Mouse (Mus musculus) mature B cell (primary cell): ENCODE measurements around the gene Casq1.

Source experiments
- in situ Hi-C: fragments of 300-500 bp; cut with MboI; formaldehyde crosslinking; loops from 2 replicates; pipeline ENCODE4 v1.14.3; 2019

Casq1 gene

DNA sequence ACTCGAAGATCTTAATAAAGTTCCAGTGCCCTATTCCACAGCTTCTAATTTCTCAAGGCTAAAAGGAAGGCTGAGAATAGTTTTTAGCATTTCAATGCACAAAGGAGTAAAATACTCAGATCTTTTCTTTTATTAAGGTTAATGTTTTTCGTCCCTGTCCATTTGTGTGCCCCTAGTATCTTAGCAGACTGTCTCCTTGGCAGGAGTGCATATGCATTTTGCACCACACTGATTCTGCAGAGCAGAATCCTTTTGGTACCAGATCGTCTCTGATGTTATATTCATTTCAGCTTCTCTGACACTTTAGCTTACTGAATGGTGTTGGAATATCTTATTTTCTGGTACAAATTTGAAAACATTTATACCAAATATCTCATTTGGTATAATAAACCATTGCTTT is 37.9 kb downstream of the Casq1 start:
- in situ Hi-C loops = no loop called here

DNA sequence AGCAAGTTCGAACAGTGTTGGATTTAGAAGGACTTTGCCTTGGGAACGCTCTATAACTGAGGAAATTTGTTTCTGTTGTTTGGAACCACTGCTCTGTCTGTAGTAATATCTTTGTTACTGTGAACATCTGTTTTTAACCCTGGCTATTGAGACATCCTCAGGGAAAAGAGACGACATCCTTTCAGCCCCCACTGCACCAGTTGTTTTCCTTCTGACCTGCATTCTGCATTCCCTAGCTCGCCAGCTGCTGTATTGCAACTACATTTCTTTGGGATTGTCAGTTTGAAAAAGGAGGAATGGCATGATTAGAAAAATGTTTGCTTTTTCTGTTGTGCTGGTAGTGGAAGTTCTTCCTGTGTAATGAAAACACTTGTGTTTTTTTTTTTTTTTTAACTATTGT is 38.8 kb downstream of the Casq1 start:
- in situ Hi-C loops = no loop called here

DNA sequence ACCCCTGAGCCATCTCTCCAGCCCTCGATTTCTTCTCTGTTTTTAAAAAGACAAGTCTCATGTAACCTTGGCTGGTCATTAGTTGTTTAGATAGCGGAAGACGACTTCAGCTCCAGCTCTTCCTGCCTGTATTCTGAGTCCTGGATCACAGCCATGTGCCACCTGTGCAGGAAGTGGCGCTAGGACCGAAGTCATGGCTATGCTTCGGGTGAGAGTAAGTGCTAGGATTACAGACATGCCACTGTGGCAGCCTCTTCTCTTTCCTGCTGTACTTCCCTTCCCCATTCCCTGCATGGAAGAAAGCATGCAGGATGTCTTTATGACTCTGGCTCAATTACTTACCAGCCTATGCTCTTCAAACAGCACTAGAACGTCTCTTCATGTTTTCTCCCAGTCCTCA is 40.6 kb downstream of the Casq1 start:
- in situ Hi-C loops = no loop called here

DNA sequence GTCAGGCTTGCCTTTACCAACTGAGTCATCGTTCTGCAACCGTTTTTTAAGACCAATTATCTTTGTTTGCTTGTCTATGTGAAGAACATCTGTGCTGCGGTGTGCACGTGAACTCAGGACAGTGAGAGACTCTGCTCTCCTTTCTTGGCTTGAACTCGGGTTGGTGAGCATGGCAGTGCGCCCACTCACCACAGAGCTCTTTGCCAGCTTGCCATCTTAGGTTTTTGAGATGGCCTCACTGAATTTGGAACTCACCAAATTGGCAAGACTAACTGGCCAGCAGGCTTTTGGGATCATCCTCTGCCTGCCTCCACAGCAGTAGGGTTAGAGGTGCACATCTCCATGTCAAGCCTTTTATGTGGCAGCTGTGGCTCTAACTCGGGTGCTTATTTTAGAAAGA is 41.9 kb downstream of the Casq1 start:
- in situ Hi-C loops = no loop called here

DNA sequence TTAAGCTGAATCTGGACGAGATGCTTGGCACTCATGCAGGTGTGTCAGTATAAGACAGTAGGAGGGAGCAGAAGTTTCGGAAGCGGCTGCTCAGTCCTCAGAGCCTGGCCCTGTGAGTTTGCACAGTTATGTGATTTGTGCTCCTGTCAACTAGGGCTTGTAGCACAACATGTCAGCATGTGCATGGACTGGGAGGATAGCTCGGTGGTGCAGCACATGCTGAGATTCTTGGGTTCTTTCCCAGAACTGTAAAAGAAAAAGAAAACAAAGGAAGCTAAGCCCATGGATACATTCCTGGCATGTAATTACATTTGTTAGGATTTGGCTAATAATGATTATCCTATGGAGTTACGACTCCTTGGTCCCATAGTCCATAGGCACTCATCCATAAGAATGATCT is 46.5 kb downstream of the Casq1 start:
- in situ Hi-C loops = no loop called here

DNA sequence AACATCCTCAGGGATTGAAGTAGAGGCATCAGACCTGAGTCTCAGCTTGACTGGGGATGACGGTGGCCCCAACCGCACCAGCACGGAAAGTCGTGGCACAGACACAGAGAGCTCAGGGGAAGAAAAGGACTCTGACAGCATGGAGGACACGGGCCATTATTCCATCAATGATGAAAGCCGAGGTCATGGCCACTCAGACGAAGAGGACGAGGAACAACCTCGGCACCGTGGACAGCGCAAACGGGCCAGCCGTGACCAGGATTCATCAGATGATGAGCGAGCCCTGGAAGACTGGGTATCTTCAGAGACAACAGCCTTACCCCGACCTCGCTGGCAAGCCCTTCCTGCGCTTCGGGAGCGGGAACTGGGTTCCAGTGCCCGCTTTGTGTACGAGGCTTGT is 47.3 kb downstream of the Casq1 start:
- in situ Hi-C loops = no loop called here

DNA sequence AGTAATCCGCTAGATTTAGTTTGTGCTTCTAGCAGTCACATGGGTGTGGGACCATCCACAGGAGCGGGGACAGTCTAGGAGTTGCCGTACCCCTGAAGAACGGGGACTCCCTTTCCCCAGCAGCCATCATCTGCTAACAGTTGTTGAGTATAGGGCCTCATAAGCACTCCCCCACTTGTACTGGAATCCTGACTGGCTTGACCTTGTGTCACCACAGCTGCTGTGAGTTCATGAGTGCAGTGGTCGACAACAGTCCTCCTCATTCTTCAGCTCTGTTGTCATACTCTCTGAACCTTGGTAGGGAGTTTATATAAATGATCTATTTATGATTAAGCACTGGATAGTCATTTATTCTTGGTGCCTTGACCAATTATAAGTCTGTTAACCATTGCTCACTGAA is 49.9 kb downstream of the Casq1 start:
- in situ Hi-C loops = no loop called here

DNA sequence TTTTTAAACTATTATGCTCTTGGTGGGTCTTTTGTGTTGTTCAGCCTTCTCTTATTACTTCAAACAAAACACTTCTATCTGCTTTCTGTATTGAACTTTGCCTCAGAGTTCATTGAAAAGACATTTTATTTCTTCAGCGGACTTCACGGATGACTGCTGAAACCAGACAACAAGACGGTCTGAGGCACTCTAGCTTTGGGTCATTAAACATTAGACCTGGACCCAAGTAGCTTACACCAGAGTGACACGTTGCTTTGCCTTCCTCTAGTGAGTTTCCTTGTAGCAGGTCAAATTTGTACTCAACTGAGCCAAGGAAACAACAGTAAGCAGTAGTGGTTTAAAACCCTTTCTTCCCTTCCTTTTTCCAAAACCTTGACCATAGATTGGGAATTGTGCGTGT is 51.8 kb downstream of the Casq1 start:
- in situ Hi-C loops = no loop called here

DNA sequence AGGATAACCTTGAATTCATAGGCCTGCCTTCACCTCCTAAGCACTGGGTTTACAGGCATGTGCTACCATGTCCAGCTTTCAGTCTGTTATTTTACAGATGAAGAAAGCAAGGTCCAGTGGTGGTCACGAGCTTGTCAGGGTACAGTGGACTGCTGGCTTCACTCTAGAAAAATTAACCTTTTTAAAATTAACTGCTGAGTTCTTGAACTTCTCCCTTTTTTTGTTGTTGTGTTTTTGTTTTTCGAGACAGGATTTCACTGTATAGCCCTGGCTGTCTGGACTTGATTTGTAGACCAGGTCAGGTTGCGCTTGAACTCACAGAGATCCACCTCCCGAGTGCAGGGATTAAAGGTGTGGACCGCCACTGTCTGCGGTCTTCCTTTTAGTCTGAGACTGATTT is 56.7 kb downstream of the Casq1 start:
- in situ Hi-C loops = no loop called here

DNA sequence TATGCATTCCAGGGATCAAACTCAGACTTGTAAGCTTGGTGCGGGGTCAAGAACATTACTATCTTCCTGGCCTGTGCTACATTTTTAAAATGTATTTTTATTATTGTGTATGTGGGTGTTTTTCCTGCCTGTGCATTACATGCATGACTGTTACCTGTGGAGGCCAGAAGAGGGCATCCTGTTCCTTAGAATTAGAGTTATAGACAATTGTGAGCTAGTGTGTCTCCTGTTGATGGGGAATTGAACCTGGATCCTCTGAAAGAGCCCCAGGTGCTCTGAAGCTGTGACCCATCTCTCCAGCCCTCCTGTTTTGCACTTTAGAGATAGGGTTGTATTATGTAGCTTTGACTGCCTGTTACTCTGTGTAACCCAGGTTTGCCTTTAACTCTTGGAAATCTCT is 57.7 kb downstream of the Casq1 start:
- in situ Hi-C loops = no loop called here

DNA sequence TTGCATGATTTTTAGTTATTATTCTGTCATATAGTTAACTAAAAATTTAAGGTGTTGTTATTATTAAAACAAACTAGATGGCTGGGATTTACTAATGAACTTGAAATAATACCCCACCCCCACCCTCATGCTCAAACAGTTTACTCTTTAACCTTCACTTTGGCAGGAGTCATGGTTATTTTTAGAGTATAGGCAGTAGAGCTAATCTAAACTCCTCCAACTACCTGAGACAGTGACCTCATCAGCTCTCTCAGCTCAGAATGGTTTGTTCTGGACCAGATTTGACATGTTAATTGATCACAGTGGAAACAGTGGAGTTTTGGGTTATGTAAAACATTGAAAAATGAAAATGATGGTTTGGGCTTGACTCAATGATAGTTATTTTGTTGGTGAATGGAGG is 59.2 kb downstream of the Casq1 start:
- in situ Hi-C loops = no loop called here

DNA sequence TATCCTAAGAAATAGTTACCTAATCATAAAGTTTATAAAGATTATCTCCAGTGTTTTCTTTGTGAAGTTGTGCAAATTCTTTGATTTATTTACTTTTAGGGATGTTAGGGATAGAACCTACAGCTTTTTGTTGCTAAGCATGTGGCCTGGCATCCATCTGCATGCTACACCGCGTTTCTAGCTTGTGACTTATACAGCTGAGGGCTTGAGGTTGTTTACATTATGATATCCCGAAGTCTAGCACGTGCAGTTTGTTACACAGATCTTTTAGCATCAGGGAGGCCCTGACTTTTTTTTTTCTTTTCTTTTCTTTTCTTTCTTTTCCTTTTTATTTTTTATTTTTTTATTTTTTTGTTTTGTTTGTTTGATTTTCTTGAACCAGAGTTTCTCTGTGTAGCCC is 59.7 kb downstream of the Casq1 start:
- in situ Hi-C loops = no loop called here
